Mouse (Mus musculus) G1E (cell line): ENCODE data around the gene Mprip.

Experiments
- CTCF ChIP-seq: IDR thresholded peaks from 2 replicates; pipeline ENCODE4 v1.5.1; 2012; ENCODE audit warnings: low read depth, low read length, inconsistent platforms, mixed read lengths
- GATA1 ChIP-seq: IDR thresholded peaks from 2 replicates; pipeline ENCODE4 v1.6.1; 2012; ENCODE audit warnings: borderline replicate concordance, low read length, inconsistent platforms, mixed read lengths
- POLR2AphosphoS5 ChIP-seq: IDR thresholded peaks from 2 replicates; pipeline ENCODE4 v1.6.1; 2012; ENCODE audit warnings: low read depth, low read length, inconsistent platforms; ENCODE audit not compliant: insufficient replicate concordance
- TAL1 ChIP-seq: conservative IDR thresholded peaks from 2 replicates; pipeline ENCODE4 v1.6.1; 2012; ENCODE audit warnings: low read depth, low read length, inconsistent platforms, mixed read lengths

DNA sequence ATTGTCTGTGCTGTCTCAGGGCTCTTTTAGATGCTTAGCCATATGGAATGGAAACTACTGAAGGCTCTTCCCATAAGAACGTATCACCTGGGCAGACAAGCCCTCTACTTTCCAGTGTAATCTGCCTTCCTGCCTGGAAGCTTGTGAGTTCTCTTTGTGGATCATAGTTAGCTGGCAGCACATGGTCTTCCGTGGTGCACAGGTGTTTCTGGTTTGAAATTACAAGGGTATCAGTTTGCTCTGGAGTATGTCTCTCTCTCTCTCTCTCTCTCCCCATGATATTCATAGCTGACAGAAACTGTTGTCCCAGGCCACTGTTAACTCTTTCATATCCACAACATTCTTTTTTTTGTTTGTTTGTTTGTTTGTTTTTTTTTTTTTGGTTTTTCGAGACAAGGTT, 12.9 kb downstream of the Mprip start:
- TF ChIP-seq CTCF (no peak), GATA1 (no peak), TAL1 (no peak), POLR2AphosphoS5 (no peak)
